Mouse (Mus musculus): ENCODE data around the gene Cypt14. TPM values are rescaled to one million over a fixed set of nuclear protein-coding genes. Genes with fewer than 3 reads are reported as not detected.
"Not testable (repeated sequence)": the region's sequence is repeated elsewhere in the genome, so short reads cannot be mapped to it uniquely, and the experiment has no call there.

Cypt14 gene
- polyA plus RNA-seq (2015; fragmentation: Nextera tagmentation; extraction: Ambion mirVana), result not detected in 2 replicates

- ATAC-seq; H3K4me1 ChIP-seq (ENCODE audit: insufficient read depth); H3K9ac ChIP-seq (replicated peaks); H3K27ac ChIP-seq (ENCODE audit: low read depth); H3K9me3 ChIP-seq (ENCODE audit: low read length); H3K27me3 ChIP-seq (ENCODE audit: insufficient read depth, low read length); H3K36me3 ChIP-seq (replicated peaks; ENCODE audit: insufficient read depth, low read length); DNase-seq; H3K4me3 ChIP-seq (ENCODE audit: low read depth, low read length); H3K4me2 ChIP-seq (ENCODE audit: low read depth, low read length): not testable (repeated sequence)
- 65% methylated on average over 2 of the region's 2 CpGs for WGBS (ENCODE audit: insufficient replicate concordance)
Measured at GRCm38 (mm10) chrX:39863504-39863903, at the start of gene Cypt14. Gene Cypt14, minus strand, starts transcription at chrX:39863604.

All from liver, postnatal 0 days (tissue).